Mouse (Mus musculus): ENCODE measurements around the gene Psip1. TPM values are rescaled to one million over a fixed set of nuclear protein-coding genes. Genes with fewer than 3 reads are reported as not detected.
A peak's percentile ranks its signal among the peaks of the same experiment; 100 is the strongest.

The Psip1 gene
- total RNA-seq, 2 experiments from 2014 or later: 254 to 258 TPM

- no peak for DNase-seq (ENCODE audit: low spot score in 2 of 2)
These were observed 67.5 kb downstream of the Psip1 start for GRCm38 (mm10) chr4:83418781-83419180.

DNA sequence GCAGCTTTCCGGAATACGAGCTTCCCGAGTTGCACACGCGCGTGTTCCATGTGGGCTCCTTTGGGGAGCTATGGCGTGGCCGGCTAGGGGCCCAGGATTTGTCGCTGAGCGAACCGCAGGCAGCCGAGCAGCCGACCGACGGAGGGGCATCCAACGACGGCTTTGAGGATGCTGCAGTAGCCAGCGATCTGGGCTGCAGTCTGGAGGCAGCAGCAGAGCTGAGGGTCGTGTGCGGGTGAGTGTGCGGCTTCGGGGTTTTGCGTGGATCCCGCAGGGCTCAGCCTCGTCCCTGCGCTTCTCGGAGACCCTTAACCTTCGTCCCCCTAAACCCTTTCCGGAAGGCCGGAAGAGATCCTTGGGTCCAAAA lies 68.5 kb downstream of the Psip1 start:
- DNase-seq (ENCODE audit: low spot score in 2 of 2): no peak

DNA sequence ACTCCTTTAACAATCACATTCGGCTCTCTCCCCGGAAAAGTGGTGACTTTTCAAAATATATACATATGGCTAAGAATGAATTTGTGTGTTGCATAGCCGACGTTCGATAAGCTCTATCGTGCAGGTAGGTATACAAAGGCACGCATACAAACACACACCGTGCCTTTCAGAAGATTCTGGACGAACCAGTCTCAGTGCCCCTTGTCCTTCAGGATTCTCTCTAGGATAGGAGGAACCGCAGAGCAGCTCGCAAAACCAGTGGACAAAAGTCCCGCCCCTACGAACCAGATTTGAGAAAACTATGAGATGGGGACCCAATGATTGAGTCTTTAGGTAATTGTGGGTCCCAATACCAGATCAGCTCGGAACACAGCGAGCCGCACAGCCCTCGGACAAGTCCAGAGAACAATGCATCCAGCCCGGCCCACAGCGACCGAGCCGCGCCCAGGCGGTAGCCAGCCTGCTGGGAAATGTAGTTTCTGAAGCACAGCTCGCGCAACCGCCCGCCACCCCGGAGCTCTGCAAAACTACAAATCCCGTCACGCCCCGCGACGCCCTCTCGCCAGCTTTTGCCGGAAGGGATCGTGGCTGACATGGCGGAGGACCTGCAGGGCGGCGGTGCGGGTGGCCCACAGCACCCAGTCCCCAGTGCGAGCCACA lies 69.0 kb downstream of the Psip1 start, which contains the start of gene Snapc3:
Gene Snapc3, plus strand, starts transcription at position 565 of the 660 bp plus-strand sequence.
- peak; percentile 94 to 96 for DNase-seq (ENCODE audit: low spot score in 2 of 2)

- DNase-seq (ENCODE audit: low spot score in 2 of 2): no peak
These were observed 71.9 kb downstream of the Psip1 start for GRCm38 (mm10) chr4:83414241-83414824.

DNA sequence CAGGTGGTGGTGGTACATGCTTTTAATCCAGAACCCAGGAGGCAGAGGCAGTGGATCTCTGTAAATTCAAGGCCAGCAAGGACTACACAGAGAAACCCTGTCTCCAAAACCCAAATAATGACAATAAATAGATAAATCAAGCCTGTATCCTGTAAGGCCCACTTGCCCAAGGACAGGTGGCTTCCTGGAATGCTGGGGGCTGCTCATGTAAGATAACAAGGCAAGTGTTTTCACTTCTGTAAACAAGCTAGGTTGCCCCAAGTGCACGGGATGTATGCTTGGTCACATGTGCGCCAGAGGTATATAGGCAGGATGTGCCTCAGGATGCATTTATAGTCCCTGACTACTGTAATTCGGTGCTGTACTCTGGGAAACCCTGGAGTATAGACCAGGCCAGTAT lies 74.2 kb downstream of the Psip1 start:
- DNase-seq (ENCODE audit: low spot score in 2 of 2): no peak

GRCm38 (mm10) chr4:83409867-83410505 lies 76.3 kb downstream of the Psip1 start:
- DNase-seq (ENCODE audit: low spot score in 2 of 2): no peak

GRCm38 (mm10) chr4:83407688-83408087 lies 78.6 kb downstream of the Psip1 start:
- no peak for DNase-seq (ENCODE audit: low spot score in 2 of 2)

Other genes starting within 250 kb of the Psip1 start
- 10 to 100 TPM; 26.1 to 28.9 TPM for gene Ttc39b, start 162.2 kb downstream of the Psip1 start, total RNA-seq (2021)
- 10 to 100 TPM; 42.2 to 44.7 TPM for gene Snapc3, start 68.7 kb downstream of the Psip1 start, total RNA-seq (2021)
- 1 to 10 TPM; 3.1 to 3.9 TPM for gene Ccdc171, start 39.1 kb upstream of the Psip1 start, total RNA-seq (2021)